Mouse (Mus musculus) midbrain, embryonic 16.5 days (tissue): ENCODE data around the gene St6galnac6. TPM values are rescaled to one million over a fixed set of nuclear protein-coding genes. Genes with fewer than 3 reads are reported as not detected.

Source experiments
- ATAC-seq: fragments of 200-750 bp; cut with Nextera tagmentation; 2 replicates; pipeline ENCODE4 v1.8.0; 2017; ENCODE audit warnings: moderate TSS enrichment
- H3K27ac ChIP-seq: fragments of 300-500 bp; sonication (generic); 2 replicates; pipeline ENCODE4 v1.5.1; 2014; ENCODE audit warnings: mild to moderate bottlenecking, low read length, mixed read lengths
- H3K27me3 ChIP-seq: fragments of 300-500 bp; sonication (generic); 2 replicates; pipeline ENCODE4 v1.6.1; 2014; ENCODE audit warnings: low read depth, low read length, mixed read lengths; ENCODE audit not compliant: control insufficient read depth, insufficient read depth
- H3K36me3 ChIP-seq: fragments of 300-500 bp; sonication (generic); 2 replicates; pipeline ENCODE4 v1.6.1; 2014; ENCODE audit warnings: mild to moderate bottlenecking, low read length, moderate library complexity, mixed read lengths; ENCODE audit not compliant: control insufficient read depth, insufficient read depth
- H3K4me1 ChIP-seq: fragments of 300-500 bp; sonication (generic); 2 replicates; pipeline ENCODE4 v1.6.1; 2014; ENCODE audit warnings: mild to moderate bottlenecking, low read length, mixed read lengths; ENCODE audit not compliant: control insufficient read depth, insufficient read depth
- H3K4me2 ChIP-seq: fragments of 300-500 bp; sonication (generic); 2 replicates; pipeline ENCODE4 v1.6.1; 2014; ENCODE audit warnings: mild to moderate bottlenecking, low read length, mixed read lengths
- H3K4me3 ChIP-seq: fragments of 300-500 bp; sonication (generic); 2 replicates; pipeline ENCODE4 v1.5.1; 2014; ENCODE audit warnings: low read depth, mild to moderate bottlenecking, low read length, moderate library complexity, mixed read lengths
- H3K9ac ChIP-seq: fragments of 300-500 bp; sonication (generic); 2 replicates; pipeline ENCODE4 v1.6.1; 2014; ENCODE audit warnings: low read depth, low read length, mixed read lengths
- H3K9me3 ChIP-seq: fragments of 300-500 bp; sonication (generic); replicated peaks from 2 replicates; pipeline ENCODE4 v1.6.1; 2014; ENCODE audit warnings: mild to moderate bottlenecking, low read length, mixed read lengths; ENCODE audit not compliant: control insufficient read depth, poor library complexity, severe bottlenecking
- WGBS: fragments of 180-500 bp; shearing (Covaris S2); extraction: QIAGEN DNeasy Blood & Tissue Kit; methylation state at CpG from one replicate; pipeline ENCODE4 v1.1.7; 2014; 5-methylcytosine and 5-hydroxymethylcytosine counted together
- polyA plus RNA-seq: library from polyadenylated mRNA; unstranded; fragments of >200 nt; fragmentation: Nextera tagmentation; extraction: Ambion mirVana; gene quantifications from 2 replicates; pipeline ENCODE4 v1.2.1, GENCODE M21; 2015

The St6galnac6 gene
- polyA plus RNA-seq, 1 experiment from 2014 or later: 36.4 TPM

DNA sequence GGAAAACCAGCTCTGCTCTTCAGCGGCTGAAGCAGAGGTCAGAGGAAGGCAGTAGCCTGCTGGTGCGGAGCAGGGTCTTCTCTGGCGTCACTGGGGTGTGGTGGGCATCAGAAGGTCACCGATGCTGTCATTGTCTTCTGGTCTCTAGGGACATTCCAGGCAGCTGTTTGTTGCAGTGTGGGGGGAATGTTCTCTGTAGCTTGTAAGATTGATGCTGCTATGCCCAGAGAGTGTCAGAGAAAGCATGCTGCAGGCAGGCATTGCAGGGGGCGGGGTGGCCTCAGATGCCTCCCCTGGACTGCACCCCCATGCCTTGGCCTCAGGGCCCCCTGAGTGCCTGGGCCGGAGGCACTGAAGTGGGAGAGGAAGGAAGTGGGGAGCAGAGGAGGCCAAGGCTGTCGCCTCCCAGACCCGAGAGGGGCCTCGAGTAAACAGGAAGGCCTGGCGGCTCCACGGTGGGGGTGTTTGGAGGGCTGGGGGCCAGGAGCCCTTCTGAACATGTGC is 38.3 kb downstream of the St6galnac6 start:
- no peak overlapping the region for H3K4me2 ChIP-seq
- no peak overlapping the region for H3K27ac ChIP-seq
- H3K36me3 ChIP-seq: 0 out of 2 replicates have a peak, but pooled peaks cover 2% of the 10 kb centered on the region
- H3K9me3 ChIP-seq: no peaks in the 10 kb centered on the region
- no peak overlapping the region for H3K4me3 ChIP-seq
- WGBS: 50% methylated on average over 11 of the region's 11 CpGs
- ATAC-seq: no peak
- no peaks in the 10 kb centered on the region for H3K27me3 ChIP-seq
- no peaks in the 10 kb centered on the region for H3K4me1 ChIP-seq
- 0 out of 2 replicates have a peak overlapping the region, but pooled peaks have one; percentile 3 for H3K9ac ChIP-seq

GRCm38 (mm10) chr2:32639632-32640031 is 40.1 kb downstream of the St6galnac6 start:
- no peak overlapping the region for H3K27ac ChIP-seq
- no peaks in the 10 kb centered on the region for H3K27me3 ChIP-seq
- no peak overlapping the region for H3K9ac ChIP-seq
- H3K9me3 ChIP-seq: no peaks in the 10 kb centered on the region
- H3K36me3 ChIP-seq: no peaks in the 10 kb centered on the region
- 91% methylated on average over 1 of the region's 1 CpGs for WGBS
- H3K4me3 ChIP-seq: no peak overlapping the region
- no peaks in the 10 kb centered on the region for H3K4me1 ChIP-seq
- ATAC-seq: no peak
- no peak overlapping the region for H3K4me2 ChIP-seq

- Histone ChIP-seq H3K36me3 (no peaks in the 10 kb centered on the region), H3K4me1 (no peaks in the 10 kb centered on the region), H3K4me3 (no peak overlapping the region), H3K27me3 (no peaks in the 10 kb centered on the region), H3K9me3 (no peaks in the 10 kb centered on the region), H3K9ac (no peak overlapping the region), H3K27ac (no peak overlapping the region), H3K4me2 (no peak overlapping the region)
- ATAC-seq: no peak
- 63% methylated on average over 6 of the region's 6 CpGs for WGBS
Measured at GRCm38 (mm10) chr2:32640550-32641051, 41.1 kb downstream of the St6galnac6 start.

- Histone ChIP-seq H3K9ac (no peak overlapping the region), H3K27me3 (no peaks in the 10 kb centered on the region), H3K4me2 (no peak overlapping the region), H3K27ac (no peak overlapping the region), H3K9me3 (no peaks in the 10 kb centered on the region), H3K36me3 (no peaks in the 10 kb centered on the region), H3K4me1 (no peaks in the 10 kb centered on the region), H3K4me3 (no peak overlapping the region)
- no peak for ATAC-seq
- WGBS: 85% methylated on average over 5 of the region's 5 CpGs
Measured at GRCm38 (mm10) chr2:32641810-32642209, 42.3 kb downstream of the St6galnac6 start.

GRCm38 (mm10) chr2:32642813-32643212 is 43.3 kb downstream of the St6galnac6 start:
- no peaks in the 10 kb centered on the region for H3K9me3 ChIP-seq
- ATAC-seq: no peak
- H3K36me3 ChIP-seq: no peaks in the 10 kb centered on the region
- H3K27me3 ChIP-seq: no peaks in the 10 kb centered on the region
- no peaks in the 10 kb centered on the region for H3K4me1 ChIP-seq
- no peak overlapping the region for H3K4me3 ChIP-seq
- H3K4me2 ChIP-seq: no peak overlapping the region
- H3K9ac ChIP-seq: no peak overlapping the region
- 72% methylated on average over 7 of the region's 7 CpGs for WGBS
- H3K27ac ChIP-seq: no peak overlapping the region

DNA sequence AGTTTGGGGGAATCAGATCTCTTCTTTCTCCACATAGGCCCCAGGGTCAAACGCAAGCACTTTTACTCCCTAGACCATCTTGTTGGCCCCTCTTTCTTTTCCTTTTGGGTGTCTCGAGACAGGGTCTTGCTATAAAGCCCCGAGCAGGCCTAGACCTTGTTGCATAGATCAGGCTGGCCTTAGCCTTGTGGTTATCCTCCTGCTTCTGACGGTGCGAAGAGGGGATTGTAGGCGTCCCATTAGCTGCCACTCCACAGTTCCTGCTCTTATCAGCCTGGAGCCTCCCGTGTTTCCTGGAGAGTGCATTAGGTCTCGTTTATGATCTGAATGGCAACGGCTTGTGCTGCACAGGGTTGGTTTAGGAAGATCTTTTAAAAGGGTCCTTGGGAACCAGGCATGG is 44.6 kb downstream of the St6galnac6 start:
- no peak overlapping the region for H3K4me2 ChIP-seq
- no peak overlapping the region for H3K9ac ChIP-seq
- no peak overlapping the region for H3K4me3 ChIP-seq
- 87% methylated on average over 9 of the region's 9 CpGs for WGBS
- H3K27ac ChIP-seq: no peak overlapping the region
- H3K9me3 ChIP-seq: no peaks in the 10 kb centered on the region
- H3K36me3 ChIP-seq: no peaks in the 10 kb centered on the region
- no peaks in the 10 kb centered on the region for H3K27me3 ChIP-seq
- no peaks in the 10 kb centered on the region for H3K4me1 ChIP-seq
- no peak for ATAC-seq

DNA sequence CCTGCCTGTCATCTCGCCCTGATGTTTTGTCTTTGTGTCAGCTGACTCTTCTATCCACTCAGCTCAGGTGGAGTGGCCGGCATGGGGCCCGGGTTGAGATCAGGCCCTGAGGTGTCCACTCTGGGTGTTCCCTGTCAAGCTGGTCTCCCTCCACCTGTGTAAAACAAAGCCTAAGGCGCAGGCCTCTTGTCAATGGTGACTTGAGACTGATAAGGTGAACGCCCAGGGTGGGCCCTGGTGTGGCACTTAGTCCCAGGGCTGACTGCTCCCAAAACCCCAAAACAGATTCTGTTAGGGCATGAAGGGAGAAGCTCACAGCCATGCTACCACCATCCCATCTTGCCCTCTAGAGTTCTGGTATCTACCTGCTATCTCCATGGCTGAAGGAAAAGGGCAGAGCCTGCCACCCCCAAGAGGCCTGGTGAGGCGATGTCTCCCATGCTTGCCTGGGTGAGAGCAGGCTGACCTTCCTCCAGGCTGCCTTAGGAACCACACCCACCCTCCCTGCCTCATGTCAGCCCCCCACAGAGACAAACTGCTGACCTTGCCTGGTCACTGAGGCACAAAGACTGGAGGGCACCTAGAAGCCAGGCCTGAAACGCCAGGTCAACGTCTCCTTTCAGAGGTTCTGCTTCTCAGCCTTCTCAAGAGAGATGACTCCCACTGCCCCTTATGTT is 45.4 kb downstream of the St6galnac6 start:
- H3K27ac ChIP-seq: no peak overlapping the region
- no peak overlapping the region for H3K9ac ChIP-seq
- H3K36me3 ChIP-seq: no peaks in the 10 kb centered on the region
- no peaks in the 10 kb centered on the region for H3K4me1 ChIP-seq
- H3K4me3 ChIP-seq: no peak overlapping the region
- 88% methylated on average over 8 of the region's 8 CpGs for WGBS
- no peaks in the 10 kb centered on the region for H3K27me3 ChIP-seq
- no peaks in the 10 kb centered on the region for H3K9me3 ChIP-seq
- ATAC-seq: no peak
- H3K4me2 ChIP-seq: no peak overlapping the region

DNA sequence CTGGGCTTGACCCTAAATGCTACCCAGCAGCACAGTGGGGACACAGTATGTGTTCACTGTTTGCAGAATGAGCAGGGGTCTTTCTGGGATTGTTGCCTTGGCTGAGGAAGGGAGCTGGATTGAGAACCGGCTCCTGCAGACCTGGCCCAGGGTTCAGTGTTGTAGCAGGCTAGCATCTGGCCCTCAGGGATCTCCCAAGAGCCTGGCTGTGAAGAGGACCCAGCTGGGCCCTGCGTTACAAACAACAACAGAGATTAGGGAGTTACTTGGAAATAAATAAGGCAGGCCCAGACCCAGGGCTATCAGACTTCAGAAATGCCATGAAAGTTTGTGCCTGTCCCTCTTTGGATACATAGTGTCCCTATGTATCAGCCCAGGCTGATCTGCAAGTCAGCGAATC is 46.1 kb downstream of the St6galnac6 start:
- H3K4me2 ChIP-seq: no peak overlapping the region
- H3K4me1 ChIP-seq: no peaks in the 10 kb centered on the region
- no peak overlapping the region for H3K27ac ChIP-seq
- no peak overlapping the region for H3K9ac ChIP-seq
- 66% methylated on average over 3 of the region's 3 CpGs for WGBS
- no peaks in the 10 kb centered on the region for H3K36me3 ChIP-seq
- H3K27me3 ChIP-seq: no peaks in the 10 kb centered on the region
- no peak for ATAC-seq
- H3K9me3 ChIP-seq: no peaks in the 10 kb centered on the region
- H3K4me3 ChIP-seq: no peak overlapping the region

GRCm38 (mm10) chr2:32646379-32647056 is 47.0 kb downstream of the St6galnac6 start, which contains the start of gene Eng:
Gene Eng, plus strand, starts transcription at chr2:32646595.
- WGBS: 64% methylated on average over 30 of the region's 31 CpGs
- H3K4me2 ChIP-seq: no peak within 1 kb of the TSS
- ATAC-seq: no peak
- H3K36me3 ChIP-seq: no peaks in the 10 kb centered on the region
- H3K4me3 ChIP-seq: peak within 1 kb of the TSS; percentile 10
- H3K27me3 ChIP-seq: no peaks in the 10 kb centered on the region
- H3K4me1 ChIP-seq: no peaks in the 10 kb centered on the region
- no peak within 1 kb of the TSS for H3K9ac ChIP-seq
- no peak within 1 kb of the TSS for H3K27ac ChIP-seq
- no peaks in the 10 kb centered on the region for H3K9me3 ChIP-seq
